Comparison of ENCODE assay signal across 7 mouse cellular contexts in genomic region chr16:20509349-20509748, GRCm38 (mm10). TPM values are rescaled to one million over a fixed set of nuclear protein-coding genes. Genes with fewer than 3 reads are reported as not detected.
DNase-seq lines count a peak whose midpoint lies in the region; ATAC-seq and TF ChIP-seq lines count a peak whose summit lies in the region.

No protein-coding gene starts in this region.

- peak; percentile 41 for DNase-seq in urinary bladder, postnatal 14 days (ENCODE audit: low spot score)
- no peak for DNase-seq in urinary bladder, postnatal 10 days (ENCODE audit: low spot score)
- DNase-seq in cerebellum, adult 8-10 months: peak; percentile 46
- DNase-seq in liver, embryonic 14.5 days (ENCODE audit: low read depth in 3 of 3, low spot score in 3 of 3): no peak

- H3K36me3 ChIP-seq in hindbrain, embryonic 13.5 days: peaks cover 73% of the 10 kb centered on the region
- H3K36me3 ChIP-seq in liver, embryonic 14.5 days (replicated peaks; ENCODE audit: control insufficient read depth, insufficient read depth, low read depth): peaks cover 59% of the 10 kb centered on the region
- H3K36me3 ChIP-seq in neural tube, embryonic 15.5 days: peaks cover 65% of the 10 kb centered on the region

- H3K4me2 ChIP-seq in hindbrain, embryonic 13.5 days: no peak overlapping the region
- H3K4me2 ChIP-seq in liver, embryonic 14.5 days (ENCODE audit: low read depth): no peak overlapping the region
- no peak overlapping the region for H3K4me2 ChIP-seq in neural tube, embryonic 15.5 days

- 78% methylated on average over 3 of the region's 3 CpGs for WGBS in hindbrain, embryonic 13.5 days
- WGBS in liver, embryonic 14.5 days (ENCODE audit: insufficient replicate concordance): 75% methylated on average over 3 of the region's 3 CpGs
- WGBS in neural tube, embryonic 15.5 days: 86% methylated on average over 3 of the region's 3 CpGs

- TF ChIP-seq EP300 in liver, embryonic 14.5 days (IDR thresholded peaks at IDR 0.05; ENCODE audit: low read depth): no peak

- no peaks in the 10 kb centered on the region for H3K4me1 ChIP-seq in hindbrain, embryonic 13.5 days (replicated peaks)
- H3K4me1 ChIP-seq in liver, embryonic 14.5 days (replicated peaks; ENCODE audit: control insufficient read depth in 2 of 2, insufficient read depth in 2 of 2, low read length in 1 of 2): no peaks in the 10 kb centered on the region
- H3K4me1 ChIP-seq in neural tube, embryonic 15.5 days: no peaks in the 10 kb centered on the region

- no peaks in the 10 kb centered on the region for H3K9me3 ChIP-seq in hindbrain, embryonic 13.5 days
- H3K9me3 ChIP-seq in liver, embryonic 14.5 days (ENCODE audit: control insufficient read depth, low read length): no peaks in the 10 kb centered on the region
- H3K9me3 ChIP-seq in neural tube, embryonic 15.5 days (replicated peaks): no peaks in the 10 kb centered on the region

- no peaks in the 10 kb centered on the region for H3K27me3 ChIP-seq in hindbrain, embryonic 13.5 days
- H3K27me3 ChIP-seq in liver, embryonic 14.5 days (ENCODE audit: control insufficient read depth, insufficient read depth, low read length): no peaks in the 10 kb centered on the region
- no peaks in the 10 kb centered on the region for H3K27me3 ChIP-seq in neural tube, embryonic 15.5 days (replicated peaks)

- TF ChIP-seq CTCF in liver, embryonic 14.5 days (IDR thresholded peaks at IDR 0.05; ENCODE audit: low read depth): peak; percentile 76

- no peak overlapping the region for H3K4me3 ChIP-seq in hindbrain, embryonic 13.5 days
- no peak overlapping the region for H3K4me3 ChIP-seq in liver, embryonic 14.5 days (ENCODE audit: insufficient read depth in 1 of 2, low read depth in 2 of 2, low read length in 2 of 2)
- H3K4me3 ChIP-seq in neural tube, embryonic 15.5 days (replicated peaks): no peak overlapping the region

- H3K27ac ChIP-seq in hindbrain, embryonic 13.5 days: no peak overlapping the region
- H3K27ac ChIP-seq in liver, embryonic 14.5 days: no peak overlapping the region
- H3K27ac ChIP-seq in neural tube, embryonic 15.5 days (replicated peaks): no peak overlapping the region

- peak; percentile 68 for ATAC-seq in hindbrain, embryonic 13.5 days (ENCODE audit: low FRiP score)
- peak; percentile 37; the same call in 1 of the 2 replicates for ATAC-seq in liver, embryonic 14.5 days (ENCODE audit: insufficient read depth)
- peak; percentile 18; the same call in 1 of the 2 replicates for ATAC-seq in neural tube, embryonic 15.5 days (ENCODE audit: low FRiP score)
- ATAC-seq in inflammation-experienced regulatory T-cells, adult 6 months: no peak

- no peak overlapping the region for H3K9ac ChIP-seq in hindbrain, embryonic 13.5 days
- no peak overlapping the region for H3K9ac ChIP-seq in liver, embryonic 14.5 days (replicated peaks)
- no peak overlapping the region for H3K9ac ChIP-seq in neural tube, embryonic 15.5 days (replicated peaks)

RNA-seq across cellular contexts. Expression of gene Dvl3, which starts 7.4 kb away (rescaled TPM):
- polyA plus RNA-seq in hindbrain, embryonic 13.5 days (2015; fragmentation: Nextera tagmentation; extraction: Ambion mirVana): 40.7 and 43.5 TPM in 2 replicates
- polyA plus RNA-seq in liver, embryonic 14.5 days (2012; rRNA removed): 7.3 and 8.8 TPM in 2 replicates
- 4.9 and 5.0 TPM in 2 replicates for polyA plus RNA-seq in liver, embryonic 14.5 days (2014; fragmentation: Nextera tagmentation; extraction: Ambion mirVana)
- polyA plus RNA-seq in neural tube, embryonic 15.5 days (2015; fragmentation: Nextera tagmentation; extraction: Ambion mirVana): 32.2 and 34.2 TPM in 2 replicates
- 10 to 100 TPM; 10.9 to 19.2 (median 12.4) TPM for polyA plus RNA-seq in inflammation-experienced regulatory T-cells, adult 6 months (2017; shearing (Covaris generic))

RNA-seq across cellular contexts. Expression of gene Eif2b5, which starts 10.7 kb away (rescaled TPM):
- 99.5 and 100 TPM in 2 replicates for polyA plus RNA-seq in hindbrain, embryonic 13.5 days (2015; fragmentation: Nextera tagmentation; extraction: Ambion mirVana)
- polyA plus RNA-seq in liver, embryonic 14.5 days (2012; rRNA removed): 19.6 and 23.3 TPM in 2 replicates
- polyA plus RNA-seq in liver, embryonic 14.5 days (2014; fragmentation: Nextera tagmentation; extraction: Ambion mirVana): 39.0 and 44.1 TPM in 2 replicates
- 100 and 103 TPM in 2 replicates for polyA plus RNA-seq in neural tube, embryonic 15.5 days (2015; fragmentation: Nextera tagmentation; extraction: Ambion mirVana)
- polyA plus RNA-seq in inflammation-experienced regulatory T-cells, adult 6 months (2017; shearing (Covaris generic)): 10 to 100 TPM; 13.1 to 19.0 (median 14.8) TPM

RNA-seq across cellular contexts. Expression of gene Ap2m1, which starts 25.9 kb away (rescaled TPM):
- polyA plus RNA-seq in hindbrain, embryonic 13.5 days (2015; fragmentation: Nextera tagmentation; extraction: Ambion mirVana): 1,101 and 1,130 TPM in 2 replicates
- polyA plus RNA-seq in liver, embryonic 14.5 days (2012; rRNA removed): 259 and 268 TPM in 2 replicates
- polyA plus RNA-seq in liver, embryonic 14.5 days (2014; fragmentation: Nextera tagmentation; extraction: Ambion mirVana): 364 and 392 TPM in 2 replicates
- polyA plus RNA-seq in neural tube, embryonic 15.5 days (2015; fragmentation: Nextera tagmentation; extraction: Ambion mirVana): 1,083 and 1,151 TPM in 2 replicates
- polyA plus RNA-seq in inflammation-experienced regulatory T-cells, adult 6 months (2017; shearing (Covaris generic)): 100 to 1,000 TPM; 494 to 560 (median 499) TPM

RNA-seq across cellular contexts. Expression of gene Abcf3, which starts 39.0 kb away (rescaled TPM):
- 81.2 and 85.0 TPM in 2 replicates for polyA plus RNA-seq in hindbrain, embryonic 13.5 days (2015; fragmentation: Nextera tagmentation; extraction: Ambion mirVana)
- 14.3 and 15.0 TPM in 2 replicates for polyA plus RNA-seq in liver, embryonic 14.5 days (2012; rRNA removed)
- 19.5 and 24.4 TPM in 2 replicates for polyA plus RNA-seq in liver, embryonic 14.5 days (2014; fragmentation: Nextera tagmentation; extraction: Ambion mirVana)
- 91.1 and 93.2 TPM in 2 replicates for polyA plus RNA-seq in neural tube, embryonic 15.5 days (2015; fragmentation: Nextera tagmentation; extraction: Ambion mirVana)
- polyA plus RNA-seq in inflammation-experienced regulatory T-cells, adult 6 months (2017; shearing (Covaris generic)): 10 to 100 TPM; 49.8 to 94.5 (median 71.5) TPM

Comparison
In these comparisons a context has a peak if more than half of its experiments do, and no peak if none do; other contexts are left out.
1. DNase-seq: peak in urinary bladder, postnatal 14 days (single experiment) and cerebellum, adult 8-10 months (single experiment); none in urinary bladder, postnatal 10 days (single experiment) and liver, embryonic 14.5 days (0 of 3).